Mouse (Mus musculus) lung, postnatal 0 days (tissue): ENCODE data around the gene Foxp4. TPM values are rescaled to one million over a fixed set of nuclear protein-coding genes. Genes with fewer than 3 reads are reported as not detected.

Experiments
- ATAC-seq: fragments of 200-750 bp; cut with Nextera tagmentation; 2 replicates; pipeline ENCODE4 v1.8.0; 2017; ENCODE audit warnings: moderate library complexity
- DNase-seq: peaks from one replicate; pipeline ENCODE4 v3.0.0-alpha.2; 2016; ENCODE audit warnings: low spot score
- H3K27ac ChIP-seq: fragments of 300-500 bp; sonication (generic); 2 replicates; pipeline ENCODE4 v1.5.1; 2014; ENCODE audit warnings: antibody characterized with exemption, mild to moderate bottlenecking, low read length, mixed read lengths
- H3K27me3 ChIP-seq: fragments of 300-500 bp; sonication (generic); replicated peaks from 2 replicates; pipeline ENCODE4 v1.6.1; 2014; ENCODE audit warnings: low read length, mixed read lengths; ENCODE audit not compliant: insufficient read depth
- H3K36me3 ChIP-seq: fragments of 300-500 bp; sonication (generic); 2 replicates; pipeline ENCODE4 v1.6.1; 2014; ENCODE audit warnings: low read length, mixed read lengths; ENCODE audit not compliant: insufficient read depth
- H3K4me1 ChIP-seq: fragments of 300-500 bp; sonication (generic); 2 replicates; pipeline ENCODE4 v1.6.1; 2014; ENCODE audit warnings: antibody characterized with exemption, low read depth, low read length, mixed read lengths; ENCODE audit not compliant: insufficient read depth
- H3K4me2 ChIP-seq: fragments of 300-500 bp; sonication (generic); replicated peaks from 2 replicates; pipeline ENCODE4 v1.6.1; 2014; ENCODE audit warnings: low read depth, mild to moderate bottlenecking, low read length, moderate library complexity, mixed read lengths
- H3K4me3 ChIP-seq: fragments of 300-500 bp; sonication (generic); 2 replicates; pipeline ENCODE4 v1.5.1; 2014; ENCODE audit warnings: low read depth, low read length
- H3K9ac ChIP-seq: fragments of 300-500 bp; sonication (generic); replicated peaks from 2 replicates; pipeline ENCODE4 v1.6.1; 2014; ENCODE audit warnings: low read depth, mild to moderate bottlenecking
- H3K9me3 ChIP-seq: fragments of 300-500 bp; sonication (generic); 2 replicates; pipeline ENCODE4 v1.6.1; 2016; ENCODE audit warnings: low read length, mixed read lengths
- CTCF ChIP-seq: IDR thresholded peaks from 2 replicates; pipeline ENCODE4 v1.5.1; 2016; ENCODE audit warnings: antibody characterized with exemption, mild to moderate bottlenecking
- EP300 ChIP-seq: IDR thresholded peaks from 2 replicates; pipeline ENCODE4 v1.6.1; 2016; ENCODE audit warnings: antibody characterized with exemption, mild to moderate bottlenecking, control low read depth
- WGBS: fragments of 180-500 bp; shearing (Covaris S2); extraction: QIAGEN DNeasy Blood & Tissue Kit; methylation state at CpG from one replicate; pipeline ENCODE4 v1.1.7; 2014; 5-methylcytosine and 5-hydroxymethylcytosine counted together
- polyA plus RNA-seq: library from polyadenylated mRNA; unstranded; fragments of >200 nt; fragmentation: Nextera tagmentation; extraction: Ambion mirVana; gene quantifications from 2 replicates; pipeline ENCODE4 v1.2.1, GENCODE M21; 2015

Gene Foxp4
- polyA plus RNA-seq, 1 experiment from 2014 or later = 10.2 TPM

DNA sequence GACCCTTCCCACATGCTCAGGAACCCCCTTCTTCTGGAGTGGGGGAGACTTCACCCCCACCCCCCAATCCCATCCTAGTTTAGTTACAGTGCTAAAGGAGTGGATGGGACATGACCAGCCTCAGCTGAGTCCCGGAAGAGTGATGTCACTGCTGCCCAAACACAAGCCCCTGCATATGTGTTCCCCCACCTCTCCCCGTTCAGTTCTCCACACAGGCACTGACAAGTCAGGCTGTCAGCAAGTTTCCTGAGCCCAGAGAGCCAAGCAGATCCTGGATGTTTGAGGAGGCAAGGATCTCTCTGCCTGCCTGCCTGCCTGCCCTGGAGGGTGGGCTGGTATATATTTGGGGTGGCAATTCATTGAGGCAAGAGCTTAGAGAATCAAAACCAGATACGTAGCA lies 45.2 kb downstream of the Foxp4 start:
- Histone ChIP-seq H3K9ac (no peak overlapping the region), H3K4me1 (peaks cover 5% of the 10 kb centered on the region; the same call in 1 of the 2 replicates), H3K27me3 (no peaks in the 10 kb centered on the region), H3K36me3 (peaks cover 10% of the 10 kb centered on the region; the same call in 1 of the 2 replicates), H3K4me3 (no peak overlapping the region), H3K9me3 (no peaks in the 10 kb centered on the region), H3K4me2 (no peak overlapping the region), H3K27ac (no peak overlapping the region)
- WGBS = 34% methylated on average over 3 of the region's 3 CpGs
- TF ChIP-seq EP300 (no peak), CTCF (no peak)
- ATAC-seq (peak; percentile 43; the same call in 1 of the 2 replicates), DNase-seq (no peak)

DNA sequence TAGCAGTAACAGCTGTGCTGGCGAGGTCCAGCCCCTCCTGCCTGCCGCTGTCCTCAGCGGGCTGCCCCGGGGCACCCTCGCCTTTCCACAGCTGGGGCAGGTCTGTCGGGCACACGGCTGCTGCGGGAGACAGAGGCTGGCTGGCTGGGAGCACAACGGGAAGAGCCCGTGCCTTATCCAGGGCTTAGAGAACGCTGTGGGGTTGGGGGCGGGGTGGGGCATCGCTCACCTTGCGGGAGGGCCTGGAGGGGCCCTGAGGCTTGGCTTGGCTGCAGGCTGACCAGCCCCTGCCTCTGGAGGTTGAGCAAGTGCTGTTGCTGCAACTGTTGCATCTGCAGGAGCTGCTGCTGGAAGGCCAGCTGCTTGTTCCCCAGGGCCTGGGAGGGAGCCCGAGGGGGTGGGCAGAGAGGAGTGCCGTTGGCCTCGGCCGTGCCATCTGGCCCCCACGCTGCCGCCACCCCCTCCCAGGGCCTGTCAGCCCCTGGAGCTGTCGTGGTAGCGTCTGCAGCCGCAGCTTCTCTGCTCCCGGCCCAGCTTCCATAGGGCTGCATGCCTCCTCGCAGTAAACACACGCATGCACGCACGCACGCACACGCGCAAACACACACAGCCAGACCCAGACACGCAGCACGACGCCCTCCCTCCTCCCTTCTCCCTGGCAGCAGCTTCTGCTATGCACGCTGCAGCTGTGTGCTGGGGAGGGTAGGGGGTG lies 45.9 kb downstream of the Foxp4 start:
- H3K9me3 ChIP-seq = no peaks in the 10 kb centered on the region
- H3K4me1 ChIP-seq = peaks cover 5% of the 10 kb centered on the region; the same call in 1 of the 2 replicates
- no peak overlapping the region for H3K4me3 ChIP-seq
- H3K36me3 ChIP-seq = 0 out of 2 replicates have a peak, but pooled peaks cover 7% of the 10 kb centered on the region
- H3K4me2 ChIP-seq = no peak overlapping the region
- no peaks in the 10 kb centered on the region for H3K27me3 ChIP-seq
- ATAC-seq (peak; percentile 20), DNase-seq (no peak)
- no peak overlapping the region for H3K9ac ChIP-seq
- 45% methylated on average over 28 of the region's 35 CpGs for WGBS
- TF ChIP-seq EP300 (no peak), CTCF (no peak)
- no peak overlapping the region for H3K27ac ChIP-seq

GRCm38 (mm10) chr17:47877715-47878377 lies 46.6 kb downstream of the Foxp4 start:
- no peak for DNase-seq
- 59% methylated on average over 9 of the region's 10 CpGs for WGBS
- Histone ChIP-seq H3K9me3 (no peaks in the 10 kb centered on the region), H3K9ac (no peak overlapping the region), H3K4me3 (no peak overlapping the region), H3K4me2 (no peak overlapping the region), H3K27ac (no peak overlapping the region), H3K27me3 (no peaks in the 10 kb centered on the region), H3K36me3 (0 out of 2 replicates have a peak, but pooled peaks cover 7% of the 10 kb centered on the region), H3K4me1 (peaks cover 5% of the 10 kb centered on the region; the same call in 1 of the 2 replicates)
- TF ChIP-seq CTCF (no peak), EP300 (no peak)
- ATAC-seq = no peak

DNA sequence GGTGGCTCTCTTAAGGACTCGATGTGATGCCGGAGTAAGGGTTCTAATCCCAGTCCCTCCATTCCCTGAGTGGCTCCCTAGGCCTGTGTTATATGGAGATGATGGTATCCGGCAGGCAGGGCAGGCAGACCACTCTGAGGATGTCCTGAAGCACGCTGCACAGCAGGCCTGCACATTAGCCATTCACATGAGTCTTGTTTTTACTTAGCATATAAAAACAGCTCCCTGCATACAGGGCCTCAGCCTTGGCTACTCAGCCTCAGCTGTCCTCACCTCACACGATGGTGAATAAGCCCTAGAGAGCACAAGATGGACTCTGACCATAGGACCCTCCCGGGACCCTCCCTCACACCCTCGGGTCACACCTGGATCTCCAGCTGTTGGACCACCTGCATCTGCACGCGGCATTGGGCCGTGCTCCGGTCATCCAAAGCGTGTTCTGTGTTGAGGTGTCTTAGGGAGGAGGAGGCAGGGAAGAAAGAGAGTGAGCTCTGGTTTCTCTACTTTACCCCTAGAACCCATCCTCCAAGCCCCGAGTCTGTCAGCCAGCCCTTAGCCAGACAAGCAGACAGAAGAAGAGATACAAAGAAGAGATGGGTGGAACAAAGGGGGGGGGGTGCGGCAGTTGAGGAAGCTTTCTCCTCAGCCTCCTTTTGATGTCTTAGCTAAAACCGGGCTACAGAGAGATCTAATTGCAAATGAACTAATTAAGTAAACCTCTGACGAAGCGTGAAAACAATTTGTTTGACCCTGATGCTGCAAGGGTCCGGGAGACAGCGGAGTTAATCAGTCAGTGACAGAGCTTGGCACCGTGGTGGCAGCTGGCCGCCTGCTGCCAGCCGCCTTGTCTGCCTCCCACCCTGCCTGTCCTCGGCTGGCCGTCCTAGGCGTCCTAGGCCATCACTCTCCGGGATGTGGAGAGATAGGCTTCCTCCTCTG lies 47.4 kb downstream of the Foxp4 start:
- no peak for TF ChIP-seq EP300
- TF ChIP-seq CTCF = no peak
- DNase-seq (no peak), ATAC-seq (no peak)
- no peaks in the 10 kb centered on the region for H3K27me3 ChIP-seq
- no peak overlapping the region for H3K4me2 ChIP-seq
- WGBS = 74% methylated on average over 26 of the region's 26 CpGs
- H3K4me1 ChIP-seq = peaks cover 5% of the 10 kb centered on the region; the same call in 1 of the 2 replicates
- H3K36me3 ChIP-seq = 0 out of 2 replicates have a peak, but pooled peaks cover 7% of the 10 kb centered on the region
- no peak overlapping the region for H3K9ac ChIP-seq
- H3K4me3 ChIP-seq = no peak overlapping the region
- H3K27ac ChIP-seq = no peak overlapping the region
- no peaks in the 10 kb centered on the region for H3K9me3 ChIP-seq

DNA sequence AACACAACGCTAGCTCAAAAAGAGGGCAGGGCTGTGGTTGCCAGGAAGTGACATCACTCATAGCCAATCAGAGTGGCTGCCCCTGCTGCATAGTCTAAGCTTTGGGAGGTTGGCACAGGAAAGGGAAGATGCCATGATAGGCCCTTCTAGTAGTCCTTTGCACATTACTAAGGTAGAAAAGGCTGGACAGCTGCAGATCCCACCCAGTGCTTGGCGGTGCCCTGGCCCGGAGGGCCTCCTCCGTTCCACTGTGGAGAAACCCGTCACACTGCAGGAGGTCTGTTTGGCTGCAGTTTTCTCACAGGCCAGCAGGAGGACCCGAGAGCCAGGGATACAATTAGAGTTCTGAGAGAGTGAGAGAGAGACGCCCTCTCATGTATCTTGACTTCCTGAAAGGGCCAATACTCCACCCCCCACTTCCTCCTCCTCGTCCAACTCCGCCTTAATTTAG lies 51.1 kb downstream of the Foxp4 start:
- no peak overlapping the region for H3K27ac ChIP-seq
- H3K4me2 ChIP-seq = peak overlapping the region; percentile 18
- no peaks in the 10 kb centered on the region for H3K27me3 ChIP-seq
- no peaks in the 10 kb centered on the region for H3K9me3 ChIP-seq
- peak; percentile 95 for TF ChIP-seq CTCF
- TF ChIP-seq EP300 = no peak
- WGBS = 3% methylated on average over 9 of the region's 9 CpGs
- H3K4me1 ChIP-seq = peaks cover under 1% of the 10 kb centered on the region; the same call in 1 of the 2 replicates
- ATAC-seq = peak; percentile 81
- peaks cover 3% of the 10 kb centered on the region; the same call in 1 of the 2 replicates for H3K36me3 ChIP-seq
- peak; percentile 96 for DNase-seq
- no peak overlapping the region for H3K9ac ChIP-seq
- no peak overlapping the region for H3K4me3 ChIP-seq
